Mouse (Mus musculus) mature B cell (primary cell): ENCODE results near the gene Luc7l2.

ENCODE experiments used
- in situ Hi-C: fragments of 300-500 bp; cut with MboI; formaldehyde crosslinking; loops from 2 replicates; pipeline ENCODE4 v1.14.3; 2019

The Luc7l2 gene

GRCm38 (mm10) chr6:38576096-38576495 is 25.0 kb downstream of the Luc7l2 start:
- in situ Hi-C loops: no loop called here

GRCm38 (mm10) chr6:38580112-38580857 is 29.2 kb downstream of the Luc7l2 start:
- in situ Hi-C loops: no loop called here

- in situ Hi-C loops: no loop called here
Measured at GRCm38 (mm10) chr6:38581711-38582110, 30.6 kb downstream of the Luc7l2 start.

- in situ Hi-C loops: no loop called here
Measured at GRCm38 (mm10) chr6:38597481-38597880, 46.3 kb downstream of the Luc7l2 start.

- in situ Hi-C loops: no loop called here
Measured at GRCm38 (mm10) chr6:38609892-38610291, 58.8 kb downstream of the Luc7l2 start.

GRCm38 (mm10) chr6:38622406-38622805 is 71.3 kb downstream of the Luc7l2 start:
- in situ Hi-C loops: no loop called here

- in situ Hi-C loops: no loop called here
Measured at GRCm38 (mm10) chr6:38623457-38623856, 72.3 kb downstream of the Luc7l2 start.

GRCm38 (mm10) chr6:38624439-38624838 is 73.3 kb downstream of the Luc7l2 start:
- in situ Hi-C loops: no loop called here

- in situ Hi-C loops: no loop called here
Measured at GRCm38 (mm10) chr6:38626086-38626485, 75.0 kb downstream of the Luc7l2 start.

- in situ Hi-C loops: no loop called here
Measured at GRCm38 (mm10) chr6:38627081-38627480, 75.9 kb downstream of the Luc7l2 start.

- in situ Hi-C loops: no loop called here
Measured at GRCm38 (mm10) chr6:38627486-38627885, 76.4 kb downstream of the Luc7l2 start.

- in situ Hi-C loops: no loop called here
Measured at GRCm38 (mm10) chr6:38629556-38629955, 78.4 kb downstream of the Luc7l2 start.

- in situ Hi-C loops: no loop called here
Measured at GRCm38 (mm10) chr6:38632826-38633225, 81.7 kb downstream of the Luc7l2 start.

GRCm38 (mm10) chr6:38634461-38634860 is 83.3 kb downstream of the Luc7l2 start:
- in situ Hi-C loops: no loop called here

GRCm38 (mm10) chr6:38635941-38636851 is 85.1 kb downstream of the Luc7l2 start:
- in situ Hi-C loops: no loop called here

- in situ Hi-C loops: no loop called here
Measured at GRCm38 (mm10) chr6:38636852-38637618, 85.9 kb downstream of the Luc7l2 start, which contains the start of gene Klrg2. TSS of gene Klrg2 (minus strand) at chr6:38637242.

- in situ Hi-C loops: no loop called here
Measured at GRCm38 (mm10) chr6:38640401-38640800, 89.3 kb downstream of the Luc7l2 start.

- in situ Hi-C loops: no loop called here
Measured at GRCm38 (mm10) chr6:38641228-38641627, 90.1 kb downstream of the Luc7l2 start.

- in situ Hi-C loops: no loop called here
Measured at GRCm38 (mm10) chr6:38641645-38642044, 90.5 kb downstream of the Luc7l2 start.

- in situ Hi-C loops: no loop called here
Measured at GRCm38 (mm10) chr6:38642593-38642992, 91.5 kb downstream of the Luc7l2 start.

GRCm38 (mm10) chr6:38643039-38643438 is 91.9 kb downstream of the Luc7l2 start:
- in situ Hi-C loops: no loop called here

GRCm38 (mm10) chr6:38649545-38649944 is 98.4 kb downstream of the Luc7l2 start:
- in situ Hi-C loops: no loop called here
